30 mouse cellular contexts compared by ENCODE assay signal in genomic region chr5:142173636-142174035, GRCm38 (mm10).
DNase-seq lines count a peak whose midpoint lies in the region; ATAC-seq and TF ChIP-seq lines count a peak whose summit lies in the region.
"Had no signal": no experiment of that assay in that cellular context is flagged by ENCODE, and none has a peak within 500 bp of the region (broad histone marks: within the 10 kb centered on the region; RNA-seq: fewer than 3 reads in every experiment).

No protein-coding gene starts in this region.

- no peak overlapping the region for H3K4me2 ChIP-seq in midbrain, postnatal 0 days (ENCODE audit: low read depth, low read length, poor library complexity, severe bottlenecking)
- H3K4me2 ChIP-seq in midbrain, embryonic 11.5 days: no peak overlapping the region
- H3K4me2 ChIP-seq: embryonic facial prominence, embryonic 13.5 days; forebrain, embryonic 15.5 days; hindbrain, embryonic 12.5 days; limb, embryonic 15.5 days; liver, embryonic 13.5 days; midbrain, embryonic 13.5 days; neural tube, embryonic 12.5 days had no signal

- no peak overlapping the region for H3K4me3 ChIP-seq in midbrain, postnatal 0 days (ENCODE audit: low read depth, low read length)
- no peak overlapping the region for H3K4me3 ChIP-seq in midbrain, embryonic 11.5 days (ENCODE audit: low read depth, low read length)
- H3K4me3 ChIP-seq: embryonic facial prominence, embryonic 13.5 days; forebrain, embryonic 10.5 days; forebrain, embryonic 15.5 days; hindbrain, embryonic 12.5 days; limb, embryonic 10.5 days; limb, embryonic 15.5 days; liver, embryonic 13.5 days; midbrain, embryonic 13.5 days; neural tube, embryonic 12.5 days had no signal

- no peaks in the 10 kb centered on the region for H3K27me3 ChIP-seq in midbrain, postnatal 0 days (ENCODE audit: insufficient read depth, low read length)
- H3K27me3 ChIP-seq in midbrain, embryonic 11.5 days (ENCODE audit: control insufficient read depth, insufficient read depth, low read length): peaks cover 4% of the 10 kb centered on the region; the same call in 1 of the 2 replicates
- H3K27me3 ChIP-seq: embryonic facial prominence, embryonic 13.5 days; forebrain, embryonic 15.5 days; limb, embryonic 15.5 days; liver, embryonic 13.5 days; megakaryocyte, embryonic 14.5 days had no signal

- no peaks in the 10 kb centered on the region for H3K4me1 ChIP-seq in midbrain, postnatal 0 days (ENCODE audit: insufficient read depth, low read length)
- H3K4me1 ChIP-seq in midbrain, embryonic 11.5 days (ENCODE audit: control insufficient read depth, insufficient read depth, low read length): peaks cover 12% of the 10 kb centered on the region
- H3K4me1 ChIP-seq: limb, embryonic 15.5 days; liver, embryonic 13.5 days; megakaryocyte, embryonic 14.5 days had no signal

- no peaks in the 10 kb centered on the region for H3K36me3 ChIP-seq in midbrain, postnatal 0 days (ENCODE audit: insufficient read depth, low read length)
- no peaks in the 10 kb centered on the region for H3K36me3 ChIP-seq in midbrain, embryonic 11.5 days (ENCODE audit: control insufficient read depth, insufficient read depth, low read length)
- H3K36me3 ChIP-seq: forebrain, embryonic 10.5 days; forebrain, embryonic 15.5 days; hindbrain, embryonic 12.5 days; limb, embryonic 10.5 days; liver, embryonic 13.5 days; neural tube, embryonic 12.5 days had no signal

- no peaks in the 10 kb centered on the region for H3K9me3 ChIP-seq in midbrain, postnatal 0 days (ENCODE audit: low read length)
- H3K9me3 ChIP-seq in midbrain, embryonic 11.5 days (ENCODE audit: control insufficient read depth, low read length): no peaks in the 10 kb centered on the region
- H3K9me3 ChIP-seq: embryonic facial prominence, embryonic 13.5 days; forebrain, embryonic 10.5 days; forebrain, embryonic 15.5 days; limb, embryonic 10.5 days; limb, embryonic 15.5 days had no signal

- TF ChIP-seq CTCF in midbrain, postnatal 0 days (IDR thresholded peaks at IDR 0.05): no peak

- peak; percentile 61 for DNase-seq in midbrain, postnatal 0 days (ENCODE audit: low spot score)
- DNase-seq in midbrain, embryonic 11.5 days (ENCODE audit: low spot score, missing footprints): no peak
- peak; percentile 91 for DNase-seq in cerebellum, adult 11-12 months
- peak; percentile 91 for DNase-seq in cerebellum, adult 9-10 months
- peak; percentile 93 to 94 for DNase-seq in cerebellum, postnatal 36 days
- no peak for DNase-seq in thymus, postnatal 4 days
- DNase-seq in gastrocnemius, postnatal 14 days: no peak
- DNase-seq in adrenal gland, postnatal 4 days (ENCODE audit: low spot score in 2 of 2): no peak
- DNase-seq: adrenal gland, adult 2 months; adrenal gland, postnatal 36 days; B cell, adult 2 months; embryo, embryonic 11 days; heart, postnatal 14 days; kidney, adult 11 months; kidney, postnatal 36 days; liver, embryonic 13.5 days; lung, adult 18-20 months; lung, postnatal 4 days; right cerebral cortex, postnatal 14 days had no signal

- intact Hi-C loops in gastrocnemius, postnatal 14 days (cut with DNase I; ENCODE audit: low total_unique reads): no loop called here

- no peak overlapping the region for H3K27ac ChIP-seq in midbrain, postnatal 0 days (ENCODE audit: low read depth, low read length)
- H3K27ac ChIP-seq in midbrain, embryonic 11.5 days (ENCODE audit: low read depth, low read length): no peak overlapping the region
- H3K27ac ChIP-seq: embryonic facial prominence, embryonic 13.5 days; forebrain, embryonic 10.5 days; forebrain, embryonic 15.5 days; hindbrain, embryonic 12.5 days; limb, embryonic 10.5 days; limb, embryonic 15.5 days; liver, embryonic 13.5 days; neural tube, embryonic 12.5 days had no signal

- no peak for ATAC-seq in midbrain, postnatal 0 days (ENCODE audit: low FRiP score)
- no peak for ATAC-seq in midbrain, embryonic 11.5 days (ENCODE audit: low FRiP score)
- ATAC-seq: forebrain, embryonic 15.5 days; inflammation-experienced regulatory T-cells, adult 6 months; lung, postnatal 0 days; midbrain, embryonic 13.5 days had no signal

- 82% methylated on average over 4 of the region's 4 CpGs for WGBS in midbrain, postnatal 0 days
- WGBS in midbrain, embryonic 11.5 days: 79% methylated on average over 4 of the region's 4 CpGs

- no peak overlapping the region for H3K9ac ChIP-seq in midbrain, postnatal 0 days (replicated peaks; ENCODE audit: low read length, poor library complexity, severe bottlenecking)
- no peak overlapping the region for H3K9ac ChIP-seq in midbrain, embryonic 11.5 days (ENCODE audit: low read length)
- H3K9ac ChIP-seq: embryonic facial prominence, embryonic 13.5 days; forebrain, embryonic 15.5 days; hindbrain, embryonic 12.5 days; limb, embryonic 15.5 days; liver, embryonic 13.5 days; midbrain, embryonic 13.5 days; neural tube, embryonic 12.5 days had no signal

Comparison
In these comparisons a context has a peak if more than half of its experiments do, and no peak if none do; other contexts are left out.
1. DNase-seq: peak in midbrain, postnatal 0 days (single experiment), cerebellum, adult 11-12 months (single experiment), cerebellum, adult 9-10 months (single experiment) and cerebellum, postnatal 36 days (2 of 2); none in midbrain, embryonic 11.5 days (single experiment), thymus, postnatal 4 days (single experiment), gastrocnemius, postnatal 14 days (single experiment) and adrenal gland, postnatal 4 days (0 of 2).